Mouse (Mus musculus) cortical plate, adult 2 months (tissue): ENCODE measurements around the gene Tenm4.

Source experiments
- CTCF ChIP-seq: fragments of 200-500 bp; IDR thresholded peaks from 2 replicates; pipeline ENCODE4 v1.5.1; 2011; ENCODE audit warnings: mild to moderate bottlenecking, control low read depth, low read length; ENCODE audit not compliant: insufficient read depth; ENCODE audit errors: extremely low read depth
- POLR2A ChIP-seq: fragments of 200-500 bp; IDR thresholded peaks from 2 replicates; pipeline ENCODE4 v1.6.1; 2011; ENCODE audit warnings: mild to moderate bottlenecking, low read length, control low read depth; ENCODE audit not compliant: insufficient read depth; ENCODE audit errors: extremely low read depth

DNA sequence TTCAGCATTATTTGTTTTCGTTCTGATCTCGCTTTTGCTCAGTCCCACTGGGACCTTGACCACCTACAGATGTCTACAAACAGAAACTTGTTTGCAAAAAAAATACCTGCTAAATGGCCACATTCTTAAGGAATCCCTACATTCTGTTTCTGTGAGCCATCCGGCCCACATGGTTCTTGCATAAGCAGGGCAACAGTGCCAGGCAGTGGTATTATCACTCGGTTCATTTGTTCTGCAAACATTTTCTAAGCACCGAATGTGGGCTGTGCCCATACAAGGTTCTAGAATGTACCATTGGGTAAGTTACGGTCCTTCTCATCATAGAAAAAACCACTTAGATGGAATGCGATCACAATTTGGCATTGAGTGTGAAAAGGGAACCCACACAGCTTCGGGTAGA lies 274.7 kb downstream of the Tenm4 start:
- TF ChIP-seq POLR2A (no peak), CTCF (no peak)
